Mouse (Mus musculus): Measurements from ENCODE around the gene Emc8. TPM values are rescaled to one million over a fixed set of nuclear protein-coding genes. Genes with fewer than 3 reads are reported as not detected.

Emc8 gene
- polyA plus RNA-seq, 2 experiments from 2014 or later: 60.2 to 68.0 TPM

Other genes starting within 250 kb of the Emc8 start
- 10 to 100 TPM; 19.3 to 30.4 TPM for gene Gins2, start 79.3 kb downstream of the Emc8 start, polyA plus RNA-seq (2017; shearing (Covaris generic))
- not detected for gene 1190005I06Rik, start 20.9 kb downstream of the Emc8 start, polyA plus RNA-seq (2017; shearing (Covaris generic))
- gene Gm27021, start 494 bp downstream of the Emc8 start, polyA plus RNA-seq (2017; shearing (Covaris generic)): not detected
- 1,000 to 10,000 TPM; 1,217 to 1,292 TPM for gene Cox4i1, start 351 bp downstream of the Emc8 start, polyA plus RNA-seq (2017; shearing (Covaris generic))
- 10 to 100 TPM; 17.9 to 24.8 TPM for gene Irf8, start 67.8 kb upstream of the Emc8 start, polyA plus RNA-seq (2017; shearing (Covaris generic))

Data from activated CD4-positive, CD25-positive, alpha-beta regulatory T cell, adult 4 months (primary cell).